Mouse (Mus musculus) midbrain, embryonic 13.5 days (tissue): ENCODE data around the gene Cct3. TPM values are rescaled to one million over a fixed set of nuclear protein-coding genes. Genes with fewer than 3 reads are reported as not detected.

Source experiments
- ATAC-seq: fragments of 200-750 bp; cut with Nextera tagmentation; 2 replicates; pipeline ENCODE4 v1.8.0; 2017; ENCODE audit warnings: mild to moderate bottlenecking, moderate TSS enrichment, moderate library complexity
- H3K27ac ChIP-seq: fragments of 300-500 bp; sonication (generic); 2 replicates; pipeline ENCODE4 v1.5.1; 2015; ENCODE audit warnings: inconsistent platforms, mild to moderate bottlenecking, moderate library complexity
- H3K27me3 ChIP-seq: fragments of 300-500 bp; sonication (generic); 2 replicates; pipeline ENCODE4 v1.6.1; 2015; ENCODE audit warnings: mild to moderate bottlenecking, inconsistent platforms
- H3K36me3 ChIP-seq: fragments of 300-500 bp; sonication (generic); 2 replicates; pipeline ENCODE4 v1.6.1; 2015; ENCODE audit warnings: mild to moderate bottlenecking, inconsistent platforms
- H3K4me1 ChIP-seq: fragments of 300-500 bp; sonication (generic); replicated peaks from 2 replicates; pipeline ENCODE4 v1.6.1; 2015; ENCODE audit warnings: inconsistent platforms
- H3K4me2 ChIP-seq: fragments of 300-500 bp; sonication (generic); replicated peaks from 2 replicates; pipeline ENCODE4 v1.6.1; 2015; ENCODE audit warnings: moderate library complexity, mild to moderate bottlenecking, inconsistent platforms
- H3K4me3 ChIP-seq: fragments of 300-500 bp; sonication (generic); replicated peaks from 2 replicates; pipeline ENCODE4 v1.5.1; 2015; ENCODE audit warnings: mild to moderate bottlenecking, inconsistent platforms
- H3K9ac ChIP-seq: fragments of 300-500 bp; sonication (generic); replicated peaks from 2 replicates; pipeline ENCODE4 v1.6.1; 2015; ENCODE audit warnings: mild to moderate bottlenecking, inconsistent platforms
- H3K9me3 ChIP-seq: fragments of 300-500 bp; sonication (generic); 2 replicates; pipeline ENCODE4 v1.6.1; 2016; ENCODE audit warnings: mild to moderate bottlenecking, inconsistent platforms
- WGBS: fragments of 180-500 bp; shearing (Covaris S2); methylation state at CpG from one replicate; pipeline ENCODE4 v1.1.7; 2015; 5-methylcytosine and 5-hydroxymethylcytosine counted together
- polyA plus RNA-seq: library from polyadenylated mRNA; unstranded; fragments of >200 nt; fragmentation: Nextera tagmentation; extraction: Ambion mirVana; gene quantifications from 2 replicates; pipeline ENCODE4 v1.2.1, GENCODE M21; 2015

Cct3 gene
- polyA plus RNA-seq, 1 experiment from 2014 or later = 545 TPM

GRCm38 (mm10) chr3:88297321-88297851, 470 bp downstream of the Cct3 start:
- peak overlapping the region; percentile 93 for H3K27ac ChIP-seq
- no peaks in the 10 kb centered on the region for H3K27me3 ChIP-seq
- peak overlapping the region; percentile 63 for H3K4me3 ChIP-seq
- ATAC-seq = no peak
- no peaks in the 10 kb centered on the region for H3K9me3 ChIP-seq
- peaks cover 32% of the 10 kb centered on the region for H3K36me3 ChIP-seq
- under 1% methylated on average over 30 of the region's 30 CpGs for WGBS
- peaks cover 26% of the 10 kb centered on the region for H3K4me1 ChIP-seq
- H3K4me2 ChIP-seq = peak overlapping the region; percentile 93
- H3K9ac ChIP-seq = peak overlapping the region; percentile 85

DNA sequence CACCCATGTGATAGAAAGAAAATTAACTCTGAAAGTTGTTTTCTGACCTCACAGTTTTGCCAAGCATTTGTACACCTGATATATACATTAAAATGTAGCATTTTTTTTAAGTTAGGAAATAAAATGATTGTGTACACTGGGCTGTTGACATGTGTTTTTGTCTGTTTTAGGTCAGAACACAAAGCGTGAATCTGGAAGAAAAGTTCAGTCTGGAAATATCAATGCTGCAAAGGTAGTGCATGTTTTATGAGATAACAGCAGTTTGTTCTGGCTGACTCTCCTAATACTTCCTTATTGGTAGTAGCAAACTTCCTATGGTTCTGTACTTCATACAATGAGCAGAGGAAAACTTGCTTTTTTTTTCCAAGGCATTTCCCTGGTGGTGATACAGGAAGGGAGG, 2.3 kb downstream of the Cct3 start:
- ATAC-seq = no peak
- Histone ChIP-seq H3K9me3 (no peaks in the 10 kb centered on the region), H3K9ac (no peak overlapping the region), H3K4me1 (peaks cover 26% of the 10 kb centered on the region), H3K27ac (no peak overlapping the region), H3K4me3 (no peak overlapping the region), H3K27me3 (no peaks in the 10 kb centered on the region), H3K36me3 (peaks cover 47% of the 10 kb centered on the region), H3K4me2 (peak overlapping the region; percentile 93; the same call in 1 of the 2 replicates)
- 94% methylated on average over 1 of the region's 1 CpGs for WGBS

DNA sequence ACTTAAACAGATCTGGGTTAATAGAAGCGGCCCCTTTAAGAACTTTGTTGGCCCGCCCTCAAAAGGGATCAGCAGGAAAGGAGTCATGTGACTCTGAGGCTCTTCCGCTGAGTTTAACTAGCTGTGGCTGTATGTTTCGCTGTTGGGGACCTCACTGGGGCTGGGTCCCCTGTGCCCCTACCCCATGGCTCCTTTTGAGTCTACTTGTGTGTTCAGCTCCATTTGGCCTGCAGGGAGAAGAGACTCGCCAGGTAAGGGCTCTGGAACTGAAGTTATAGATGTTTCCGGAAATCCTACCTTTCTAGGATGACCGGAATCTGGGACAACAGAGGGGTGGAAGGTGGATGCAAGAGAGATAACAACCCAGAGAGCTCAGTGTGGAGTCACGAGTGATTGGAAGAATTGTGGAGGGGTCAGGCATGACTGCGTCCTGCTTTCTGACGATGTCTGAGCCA, 28.1 kb downstream of the Cct3 start, which contains the start of gene Glmp:
Glmp (plus strand) TSS at position 73 of the 455 bp plus-strand sequence.
- H3K27ac ChIP-seq = no peak within 1 kb of the TSS
- H3K9me3 ChIP-seq = no peaks in the 10 kb centered on the region
- 4% methylated on average over 10 of the region's 10 CpGs for WGBS
- peaks cover 57% of the 10 kb centered on the region for H3K36me3 ChIP-seq
- peak within 1 kb of the TSS; percentile 78 for H3K9ac ChIP-seq
- ATAC-seq = peak; percentile 90
- H3K4me1 ChIP-seq = peaks cover 18% of the 10 kb centered on the region
- peak within 1 kb of the TSS; percentile 75 for H3K4me3 ChIP-seq
- no peaks in the 10 kb centered on the region for H3K27me3 ChIP-seq
- H3K4me2 ChIP-seq = peak within 1 kb of the TSS; percentile 67

- peaks cover 23% of the 10 kb centered on the region for H3K36me3 ChIP-seq
- peaks cover 18% of the 10 kb centered on the region for H3K4me1 ChIP-seq
- no peaks in the 10 kb centered on the region for H3K9me3 ChIP-seq
- H3K9ac ChIP-seq = no peak overlapping the region
- WGBS = 85% methylated on average over 5 of the region's 5 CpGs
- H3K27me3 ChIP-seq = no peaks in the 10 kb centered on the region
- no peak overlapping the region for H3K4me3 ChIP-seq
- no peak overlapping the region for H3K27ac ChIP-seq
- no peak overlapping the region for H3K4me2 ChIP-seq
- no peak for ATAC-seq
Observed at GRCm38 (mm10) chr3:88328956-88329355, 32.0 kb downstream of the Cct3 start.

GRCm38 (mm10) chr3:88331282-88331681, 34.4 kb downstream of the Cct3 start:
- H3K27me3 ChIP-seq = no peaks in the 10 kb centered on the region
- no peaks in the 10 kb centered on the region for H3K9me3 ChIP-seq
- H3K4me1 ChIP-seq = peaks cover 8% of the 10 kb centered on the region
- 35% methylated on average over 2 of the region's 2 CpGs for WGBS
- no peak overlapping the region for H3K9ac ChIP-seq
- H3K4me2 ChIP-seq = no peak overlapping the region
- ATAC-seq = no peak
- no peak overlapping the region for H3K4me3 ChIP-seq
- H3K27ac ChIP-seq = no peak overlapping the region
- peaks cover 23% of the 10 kb centered on the region for H3K36me3 ChIP-seq

GRCm38 (mm10) chr3:88334029-88334658, 37.2 kb downstream of the Cct3 start:
- 63% methylated on average over 12 of the region's 12 CpGs for WGBS
- H3K9me3 ChIP-seq = no peaks in the 10 kb centered on the region

GRCm38 (mm10) chr3:88334902-88335435, 38.1 kb downstream of the Cct3 start:
- H3K4me1 ChIP-seq = peaks cover 30% of the 10 kb centered on the region
- no peaks in the 10 kb centered on the region for H3K36me3 ChIP-seq
- H3K27ac ChIP-seq = no peak overlapping the region
- H3K4me3 ChIP-seq = peak overlapping the region; percentile 73
- no peaks in the 10 kb centered on the region for H3K9me3 ChIP-seq
- peak overlapping the region; percentile 90 for H3K9ac ChIP-seq
- no peaks in the 10 kb centered on the region for H3K27me3 ChIP-seq
- peak overlapping the region; percentile 73 for H3K4me2 ChIP-seq
- ATAC-seq = no peak
- 39% methylated on average over 3 of the region's 3 CpGs for WGBS

More at GRCm38 (mm10) chr3:88334029-88334658, 37.2 kb downstream of the Cct3 start:
- Histone ChIP-seq H3K4me1 (peaks cover 30% of the 10 kb centered on the region), H3K27me3 (no peaks in the 10 kb centered on the region), H3K36me3 (peaks cover 8% of the 10 kb centered on the region), H3K4me2 (no peak overlapping the region), H3K4me3 (no peak overlapping the region), H3K9ac (no peak overlapping the region), H3K27ac (no peak overlapping the region)
- ATAC-seq = no peak

GRCm38 (mm10) chr3:88335436-88336053, 38.6 kb downstream of the Cct3 start:
- Histone ChIP-seq H3K27ac (peak overlapping the region; percentile 94), H3K4me2 (peak overlapping the region; percentile 73), H3K4me1 (peaks cover 30% of the 10 kb centered on the region), H3K4me3 (peak overlapping the region; percentile 73), H3K9ac (peak overlapping the region; percentile 90), H3K9me3 (no peaks in the 10 kb centered on the region), H3K27me3 (no peaks in the 10 kb centered on the region), H3K36me3 (no peaks in the 10 kb centered on the region)
- peak; percentile 69 for ATAC-seq
- 1% methylated on average over 27 of the region's 27 CpGs for WGBS

DNA sequence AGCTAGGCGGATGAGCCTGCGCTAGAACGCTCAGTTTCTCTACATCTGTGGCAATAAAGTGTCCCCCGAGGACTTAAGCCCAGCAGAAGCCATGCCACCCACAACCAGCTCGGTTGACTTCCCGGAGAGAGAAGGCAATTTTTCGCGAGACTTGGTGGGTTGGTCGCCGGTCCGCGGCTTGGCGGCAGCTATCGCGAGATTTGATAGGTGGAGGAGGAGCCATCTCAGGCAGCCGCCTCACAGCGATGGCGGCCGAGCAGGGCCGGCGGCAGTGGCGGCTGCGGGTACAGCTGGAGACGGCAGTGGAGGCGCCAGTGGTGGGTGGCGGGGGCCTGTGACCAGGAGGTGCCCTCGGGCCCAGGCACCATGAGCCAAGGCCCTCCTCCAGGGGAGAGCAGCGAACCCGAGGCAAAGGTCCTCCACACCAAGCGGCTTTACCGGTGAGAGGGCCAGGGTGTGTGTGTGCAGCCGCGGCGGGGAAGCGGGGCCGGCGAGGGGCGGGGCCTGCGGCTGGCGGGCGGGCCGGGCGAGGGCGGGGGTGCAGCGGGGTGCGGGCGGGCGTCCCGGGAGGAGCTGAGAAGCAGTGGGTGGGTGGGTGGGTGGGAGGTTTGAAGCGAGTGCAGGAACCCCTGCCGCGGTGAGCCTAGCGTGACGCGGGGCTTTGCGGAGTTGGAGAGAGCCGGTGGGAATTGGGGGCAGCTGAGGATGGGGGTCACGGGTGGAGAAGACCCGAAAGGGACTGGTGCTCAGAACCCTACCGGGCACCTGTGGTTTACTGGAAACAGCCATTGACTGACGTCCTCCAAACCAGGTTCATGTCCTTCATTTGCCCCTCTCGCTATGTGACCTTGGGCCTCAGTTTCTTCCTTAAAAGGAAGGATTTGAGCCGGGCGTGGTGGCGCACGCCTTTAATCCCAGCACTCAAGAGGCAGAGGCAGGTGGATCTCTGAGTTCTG, 39.4 kb downstream of the Cct3 start, which contains the start of the genes Tmem79 and Smg5:
Tmem79 (minus strand) TSS at position 91 of the 956 bp plus-strand sequence.
Smg5 (plus strand) TSS at position 203 of the 956 bp plus-strand sequence.
- no peaks in the 10 kb centered on the region for H3K9me3 ChIP-seq
- peaks cover 30% of the 10 kb centered on the region for H3K4me1 ChIP-seq
- H3K27ac ChIP-seq = peak within 1 kb of the TSS; percentile 94
- peak; percentile 95 for ATAC-seq
- H3K4me3 ChIP-seq = peak within 1 kb of the TSS; percentile 73
- peak within 1 kb of the TSS; percentile 90 for H3K9ac ChIP-seq
- WGBS = 1% methylated on average over 51 of the region's 66 CpGs
- H3K36me3 ChIP-seq = no peaks in the 10 kb centered on the region
- H3K4me2 ChIP-seq = peak within 1 kb of the TSS; percentile 73
- no peaks in the 10 kb centered on the region for H3K27me3 ChIP-seq

- H3K27me3 ChIP-seq = no peaks in the 10 kb centered on the region
- ATAC-seq = no peak
- 0 out of 2 replicates have a peak overlapping the region, but pooled peaks have one; percentile 30 for H3K27ac ChIP-seq
- WGBS = 88% methylated on average over 11 of the region's 11 CpGs
- peaks cover 11% of the 10 kb centered on the region for H3K36me3 ChIP-seq
- H3K4me3 ChIP-seq = peak overlapping the region; percentile 73
- H3K9ac ChIP-seq = peak overlapping the region; percentile 53
- peaks cover 30% of the 10 kb centered on the region for H3K4me1 ChIP-seq
- peak overlapping the region; percentile 73 for H3K4me2 ChIP-seq
- H3K9me3 ChIP-seq = no peaks in the 10 kb centered on the region
Observed at GRCm38 (mm10) chr3:88337367-88338020, 40.6 kb downstream of the Cct3 start.

DNA sequence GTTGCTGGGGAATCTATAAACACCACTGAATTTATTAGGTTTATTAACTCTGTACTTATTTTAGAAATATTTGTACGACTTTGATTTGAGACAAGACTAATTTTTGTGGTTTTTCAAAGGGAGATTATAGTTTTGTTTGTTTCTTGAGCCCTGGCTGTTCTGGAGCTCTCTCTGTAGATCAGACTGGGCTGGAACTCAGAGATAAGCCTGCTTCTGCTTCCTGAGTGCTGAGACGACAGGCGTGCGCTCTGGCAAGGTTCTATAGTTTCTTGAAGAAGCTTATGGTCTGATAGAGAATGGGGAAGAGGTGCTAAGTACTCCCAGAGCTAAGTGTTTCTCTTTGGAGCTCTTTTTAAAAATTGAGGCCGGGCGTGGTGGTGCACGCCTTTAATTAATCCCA, 41.4 kb downstream of the Cct3 start:
- Histone ChIP-seq H3K9ac (no peak overlapping the region), H3K4me3 (no peak overlapping the region), H3K4me2 (no peak overlapping the region), H3K27ac (no peak overlapping the region), H3K36me3 (peaks cover 19% of the 10 kb centered on the region), H3K4me1 (peaks cover 30% of the 10 kb centered on the region), H3K27me3 (no peaks in the 10 kb centered on the region), H3K9me3 (no peaks in the 10 kb centered on the region)
- WGBS = 96% methylated on average over 7 of the region's 7 CpGs
- ATAC-seq = no peak
